Mouse (Mus musculus) CH12.LX (cell line): ENCODE measurements at regions not wholly inside any gene's neighbourhood (a gene's known extent, or its start where the extent isn't known, plus 50 kb on each side); places are given as distances from the start of the nearest gene placed in this dataset.

Experiments used
- DNase-seq: peaks from one replicate; pipeline ENCODE4 v3.0.0-alpha.2; 2013; ENCODE audit errors: extremely low read depth
- H3K27ac ChIP-seq: 2 replicates; pipeline ENCODE4 v1.5.1; 2012; ENCODE audit warnings: low read depth, mild to moderate bottlenecking, control low read depth, moderate library complexity; ENCODE audit not compliant: insufficient read depth
- H3K27me3 ChIP-seq: replicated peaks from 2 replicates; pipeline ENCODE3; 2012; ENCODE audit warnings: inconsistent platforms
- H3K36me3 ChIP-seq, 2 experiments: replicated peaks in 1 of 2; 2 replicates each; pipeline versions ENCODE3 to v1.6.1; 2012; ENCODE audit warnings: inconsistent platforms in 1 of 2, low read length in 1 of 2, mild to moderate bottlenecking in 1 of 2, mixed read lengths in 1 of 2, moderate library complexity in 1 of 2; ENCODE audit not compliant: control insufficient read depth in 1 of 2, insufficient read depth in 1 of 2
- H3K4me1 ChIP-seq, 2 experiments: 2 replicates each; pipeline ENCODE4 v1.6.1; 2012; ENCODE audit warnings: inconsistent platforms in 1 of 2, moderate library complexity in 1 of 2; ENCODE audit not compliant: insufficient read depth in 2 of 2, control insufficient read depth in 1 of 2
- H3K4me2 ChIP-seq: 2 replicates; pipeline ENCODE4 v1.6.1; 2012; ENCODE audit warnings: low read depth, mild to moderate bottlenecking, control low read depth; ENCODE audit not compliant: poor library complexity, insufficient read depth, severe bottlenecking
- H3K4me3 ChIP-seq, 3 experiments: fragments of 150-350 bp in 1 of 3; sonication (generic) in 1 of 3; replicated peaks in 1 of 3; 2 replicates each; pipeline versions ENCODE3 to v1.5.1; 2011 to 2012; ENCODE audit warnings: low read depth in 2 of 3, low read length in 2 of 3, mild to moderate bottlenecking in 2 of 3, moderate library complexity in 2 of 3, control low read depth in 1 of 3, improper control_type of control experiment in 1 of 3, inconsistent platforms in 1 of 3, mixed read lengths in 1 of 3; ENCODE audit not compliant: poor library complexity in 1 of 3
- H3K79me2 ChIP-seq: replicated peaks from 2 replicates; pipeline ENCODE4 v1.6.1; 2012; ENCODE audit warnings: mild to moderate bottlenecking, moderate library complexity; ENCODE audit not compliant: control insufficient read depth, poor library complexity, insufficient read depth, severe bottlenecking; ENCODE audit errors: extremely low read depth
- H3K9ac ChIP-seq: 2 replicates; pipeline ENCODE4 v1.6.1; 2012; ENCODE audit warnings: low read depth, mild to moderate bottlenecking, control low read depth, moderate library complexity; ENCODE audit not compliant: insufficient read depth
- H3K9me3 ChIP-seq: replicated peaks from 2 replicates; pipeline ENCODE3; 2012; ENCODE audit warnings: low read length, inconsistent platforms, mixed read lengths
- CHD2 ChIP-seq: IDR thresholded peaks from 2 replicates; pipeline ENCODE4 v1.6.1; 2011; ENCODE audit warnings: low read length, improper control_type of control experiment
- ELF1 ChIP-seq: IDR thresholded peaks from 2 replicates; pipeline ENCODE4 v1.6.1; 2014; ENCODE audit warnings: low read depth, mild to moderate bottlenecking, inconsistent platforms, low read length, improper control_type of control experiment
- EP300 ChIP-seq: IDR thresholded peaks from 2 replicates; pipeline ENCODE4 v1.6.1; 2011; ENCODE audit warnings: low read length, improper control_type of control experiment
- JUND ChIP-seq: conservative IDR thresholded peaks from 2 replicates; pipeline ENCODE4 v1.6.1; 2011; ENCODE audit warnings: low read depth, low read length, improper control_type of control experiment
- KAT2A ChIP-seq: IDR thresholded peaks from 2 replicates; pipeline ENCODE4 v1.6.1; 2012; ENCODE audit warnings: low read length, improper control_type of control experiment, inconsistent platforms; ENCODE audit not compliant: insufficient replicate concordance
- MAFK ChIP-seq: IDR thresholded peaks from 2 replicates; pipeline ENCODE4 v1.6.1; 2011; ENCODE audit warnings: low read length, improper control_type of control experiment; ENCODE audit not compliant: insufficient replicate concordance
- MAZ ChIP-seq: IDR thresholded peaks from 2 replicates; pipeline ENCODE4 v1.6.1; 2012; ENCODE audit warnings: low read depth, mild to moderate bottlenecking, inconsistent platforms, low read length, improper control_type of control experiment, moderate library complexity
- MEF2A ChIP-seq: IDR thresholded peaks from 2 replicates; pipeline ENCODE4 v1.6.1; 2014; ENCODE audit warnings: low read depth, mild to moderate bottlenecking, inconsistent platforms, low read length, improper control_type of control experiment, borderline replicate concordance
- MYC ChIP-seq: IDR thresholded peaks from 2 replicates; pipeline ENCODE4 v1.6.1; 2011; ENCODE audit warnings: low read depth, mild to moderate bottlenecking, improper control_type of control experiment, low read length
- NELFE ChIP-seq: IDR thresholded peaks from 2 replicates; pipeline ENCODE4 v1.6.1; 2011; ENCODE audit warnings: low read depth, low read length, improper control_type of control experiment
- NRF1 ChIP-seq: IDR thresholded peaks from 2 replicates; pipeline ENCODE4 v1.6.1; 2014; ENCODE audit warnings: low read depth, mild to moderate bottlenecking, inconsistent platforms, low read length, improper control_type of control experiment, moderate library complexity
- PAX5 ChIP-seq: IDR thresholded peaks from 2 replicates; pipeline ENCODE4 v1.6.1; 2012; ENCODE audit warnings: low read length, inconsistent platforms, mixed read lengths
- RCOR1 ChIP-seq: conservative IDR thresholded peaks from 2 replicates; pipeline ENCODE4 v1.6.1; 2012; ENCODE audit warnings: low read depth, mild to moderate bottlenecking, inconsistent platforms, low read length, improper control_type of control experiment
- SMC3 ChIP-seq: IDR thresholded peaks from 2 replicates; pipeline ENCODE4 v1.6.1; 2011; ENCODE audit warnings: low read depth, low read length, improper control_type of control experiment
- TBP ChIP-seq: conservative IDR thresholded peaks from 2 replicates; pipeline ENCODE4 v1.6.1; 2011; ENCODE audit warnings: low read depth, low read length, improper control_type of control experiment
- TCF12 ChIP-seq: IDR thresholded peaks from 2 replicates; pipeline ENCODE4 v1.6.1; 2014; ENCODE audit warnings: low read depth, mild to moderate bottlenecking, inconsistent platforms, low read length, improper control_type of control experiment
- UBTF ChIP-seq: IDR thresholded peaks from 2 replicates; pipeline ENCODE4 v1.6.1; 2012; ENCODE audit warnings: low read depth, mild to moderate bottlenecking, inconsistent platforms, low read length, improper control_type of control experiment, moderate library complexity
- ZMIZ1 ChIP-seq: IDR thresholded peaks from 2 replicates; pipeline ENCODE4 v1.6.1; 2012; ENCODE audit warnings: low read depth, mild to moderate bottlenecking, inconsistent platforms, low read length, improper control_type of control experiment
- dilution Hi-C: fragments of 300-500 bp; cut with MboI; formaldehyde crosslinking; loops from 2 replicates; pipeline ENCODE4 v1.14.3; 2020; ENCODE audit warnings: low sequenced_read_pairs; ENCODE audit not compliant: extremely low pct_unique_long_range_greater_than_20kb, extremely low pct_ligation_motif_present
- in situ Hi-C: fragments of 300-500 bp; cut with MboI; formaldehyde crosslinking; loops from 3 replicates; pipeline ENCODE4 v1.14.3; 2019; ENCODE audit warnings: low sequenced_read_pairs, low pct_ligation_motif_present, low pct_unique_long_range_greater_than_20kb, mixed read lengths

- Histone ChIP-seq H3K9me3 (peaks cover 38% of the 10 kb centered on the region), H3K27me3 (no peaks in the 10 kb centered on the region), H3K4me2 (no peak overlapping the region), H3K36me3 (no peaks in the 10 kb centered on the region), H3K79me2 (no peaks in the 10 kb centered on the region), H3K4me1 (no peaks in the 10 kb centered on the region)
- in situ Hi-C loops, result no loop called here
- TF ChIP-seq MYC (no peak), JUND (no peak), MAFK (no peak), UBTF (no peak), MAZ (no peak), ZMIZ1 (no peak), SMC3 (no peak), TCF12 (no peak), TBP (no peak), RCOR1 (no peak), NELFE (no peak), CHD2 (no peak), EP300 (no peak), NRF1 (no peak), KAT2A (no peak), ELF1 (no peak), PAX5 (no peak)
- TF ChIP-seq, all 38 proteins: peak for 0
- Histone ChIP-seq H3K9ac (no peak overlapping the region), H3K27ac (no peak overlapping the region), H3K4me3 (no peak overlapping the region)
- DNase-seq, result no peak
- dilution Hi-C loops, result no loop called here
Measured at GRCm38 (mm10) chr8:49631286-49631685, 787.5 kb upstream of the Tenm3 start.

GRCm38 (mm10) chr8:49627966-49628495 lies 784.3 kb upstream of the Tenm3 start:
- H3K4me2 ChIP-seq, result no peak overlapping the region
- no peak overlapping the region for H3K27ac ChIP-seq
- no peaks in the 10 kb centered on the region for H3K36me3 ChIP-seq
- H3K27me3 ChIP-seq, result no peaks in the 10 kb centered on the region
- peaks cover 36% of the 10 kb centered on the region for H3K9me3 ChIP-seq
- no peak for TF ChIP-seq NELFE
- TF ChIP-seq CHD2, result no peak
- no peak for TF ChIP-seq MYC
- TF ChIP-seq MEF2A, result no peak
- dilution Hi-C loops (no loop called here), in situ Hi-C loops (no loop called here)
- no peak for DNase-seq
- H3K79me2 ChIP-seq, result no peaks in the 10 kb centered on the region
- H3K4me1 ChIP-seq, result no peaks in the 10 kb centered on the region
- no peak overlapping the region for H3K4me3 ChIP-seq
- H3K9ac ChIP-seq, result no peak overlapping the region
